Mouse (Mus musculus): ENCODE measurements around the gene Rgs12.

DNA sequence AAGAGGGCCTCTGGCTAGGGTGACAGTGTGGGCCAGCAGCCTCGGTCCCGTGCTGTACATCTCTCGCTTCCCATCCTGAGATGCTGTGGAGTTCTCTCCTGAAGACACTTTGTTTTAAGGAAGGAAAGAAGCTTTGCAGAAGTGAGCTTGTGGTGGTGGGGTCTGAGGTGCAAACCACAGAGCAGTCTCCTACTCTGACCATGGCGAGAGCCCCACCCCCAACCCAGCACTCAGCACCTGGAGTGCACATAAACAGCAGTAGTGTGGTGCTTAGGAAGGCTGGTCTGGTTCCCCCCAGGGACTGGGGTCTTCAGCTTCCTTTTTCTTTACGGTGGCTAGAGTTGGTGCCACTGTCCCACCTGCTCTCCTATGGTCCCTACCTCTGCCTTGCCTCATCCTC, 85.9 kb downstream of the Rgs12 start:
- TF ChIP-seq CTCF (IDR thresholded peaks at IDR 0.05; ENCODE audit: control insufficient read depth, insufficient read depth, insufficient read length) (no peak), MYOD1 (IDR thresholded peaks at IDR 0.05; ENCODE audit: control insufficient read depth, insufficient read length, low read depth) (no peak)
